Mouse (Mus musculus): ENCODE results near the gene Lhx3.

The Lhx3 gene

GRCm38 (mm10) chr2:26208126-26208789 lies at the start of gene Lhx3:
Lhx3 (minus strand) TSS chr2:26208289.
- CTCF ChIA-PET: no interaction called here

DNA sequence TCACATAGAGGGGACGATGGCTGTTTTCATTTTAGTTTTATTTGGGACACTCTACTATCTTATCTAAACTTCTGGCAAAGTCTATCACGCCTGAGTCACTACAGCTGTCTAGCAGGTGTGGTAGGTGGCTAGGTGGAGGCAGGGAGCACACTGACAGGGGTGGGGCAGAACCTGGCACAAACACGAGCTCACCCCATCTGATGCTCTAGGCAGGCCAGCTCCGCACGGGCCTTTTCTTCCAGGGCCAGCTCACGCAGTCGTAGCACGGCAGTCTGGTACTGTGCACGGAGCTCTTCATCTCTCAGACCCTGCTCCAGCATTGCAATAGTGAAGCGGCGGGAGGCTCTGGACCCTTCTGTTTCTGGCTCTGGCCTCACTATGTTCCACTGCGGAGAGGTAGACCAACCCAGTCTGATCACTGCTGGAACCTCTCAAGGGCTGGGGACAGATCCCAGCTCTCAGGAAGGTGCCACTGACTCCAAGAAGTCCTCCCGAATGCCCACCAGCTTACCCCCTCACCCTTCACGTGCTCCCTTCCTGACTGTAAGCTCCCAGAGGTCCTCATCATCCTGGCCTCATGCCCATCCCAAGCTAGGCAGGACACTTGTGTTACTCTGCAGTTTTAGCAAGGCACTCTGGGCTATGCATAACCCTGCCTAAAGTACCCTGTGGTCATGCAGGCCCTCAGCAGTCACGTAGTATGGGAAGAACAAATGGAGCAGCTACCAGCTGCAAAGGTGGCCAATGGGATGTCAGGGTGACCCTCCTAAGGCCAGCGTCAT lies 49.4 kb upstream of the Lhx3 start:
- CTCF ChIA-PET: no interaction called here

DNA sequence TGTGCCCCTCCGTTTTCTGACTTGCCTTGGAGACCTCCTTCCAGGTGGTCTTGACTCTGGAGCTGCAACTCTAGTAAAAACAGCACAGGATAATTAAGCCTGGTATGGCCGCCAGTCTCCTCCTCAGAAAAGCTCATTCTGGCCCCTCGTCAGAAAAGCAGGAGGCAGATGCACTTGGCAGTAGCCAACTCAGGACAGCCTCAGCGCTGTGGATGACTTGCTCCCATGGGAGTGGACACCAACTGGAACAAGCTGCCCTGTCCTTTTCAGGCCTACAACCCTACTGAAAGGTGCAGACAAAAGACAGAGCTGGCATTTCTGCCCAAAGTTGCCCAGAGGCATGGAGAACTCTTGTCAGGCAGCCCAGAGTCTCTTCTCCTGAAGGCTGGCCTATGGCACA lies 46.7 kb upstream of the Lhx3 start:
- CTCF ChIA-PET: no interaction called here

GRCm38 (mm10) chr2:26252514-26253206 lies 44.6 kb upstream of the Lhx3 start:
- CTCF ChIA-PET: no interaction called here

GRCm38 (mm10) chr2:26247531-26247930 lies 39.4 kb upstream of the Lhx3 start:
- CTCF ChIA-PET: no interaction called here

DNA sequence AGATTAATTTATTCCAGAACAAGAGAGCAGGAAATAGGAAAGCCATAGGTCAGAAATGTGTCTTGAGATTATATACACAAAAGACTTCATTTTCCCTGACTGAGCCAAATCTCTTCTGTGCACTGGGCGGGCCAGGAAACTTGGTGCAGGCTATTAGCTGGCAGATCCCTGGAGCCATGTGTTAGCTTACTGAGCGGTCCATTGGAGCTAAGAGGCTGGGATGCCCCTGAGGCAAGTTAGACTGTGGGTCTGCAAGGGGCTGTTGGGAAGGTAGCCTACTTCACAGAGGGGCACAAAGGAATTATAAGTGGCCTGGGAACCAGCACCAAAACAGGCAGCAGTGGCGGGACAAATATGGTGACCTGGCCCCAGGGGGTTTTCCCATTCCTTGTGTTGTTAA lies 32.8 kb upstream of the Lhx3 start:
- CTCF ChIA-PET: no interaction called here

DNA sequence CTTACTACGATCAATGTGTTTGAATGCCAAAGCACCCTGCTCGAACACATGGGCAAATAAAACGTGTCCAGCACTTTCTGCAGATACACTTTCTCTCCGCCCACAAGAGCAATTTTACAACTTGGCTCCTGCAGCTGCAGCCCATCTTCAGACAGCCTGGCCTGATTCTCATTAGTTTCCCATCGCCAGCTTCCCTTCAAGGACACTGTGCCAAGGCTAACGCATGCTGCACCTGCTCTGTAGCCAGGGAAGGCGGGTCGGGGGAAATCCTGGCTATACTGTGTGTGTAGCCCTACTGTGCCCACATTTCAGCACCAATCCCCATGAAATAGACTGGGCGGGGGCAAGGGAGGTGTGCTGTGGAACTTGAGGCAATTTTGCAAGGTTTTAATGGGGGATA lies 32.2 kb upstream of the Lhx3 start:
- CTCF ChIA-PET: no interaction called here

DNA sequence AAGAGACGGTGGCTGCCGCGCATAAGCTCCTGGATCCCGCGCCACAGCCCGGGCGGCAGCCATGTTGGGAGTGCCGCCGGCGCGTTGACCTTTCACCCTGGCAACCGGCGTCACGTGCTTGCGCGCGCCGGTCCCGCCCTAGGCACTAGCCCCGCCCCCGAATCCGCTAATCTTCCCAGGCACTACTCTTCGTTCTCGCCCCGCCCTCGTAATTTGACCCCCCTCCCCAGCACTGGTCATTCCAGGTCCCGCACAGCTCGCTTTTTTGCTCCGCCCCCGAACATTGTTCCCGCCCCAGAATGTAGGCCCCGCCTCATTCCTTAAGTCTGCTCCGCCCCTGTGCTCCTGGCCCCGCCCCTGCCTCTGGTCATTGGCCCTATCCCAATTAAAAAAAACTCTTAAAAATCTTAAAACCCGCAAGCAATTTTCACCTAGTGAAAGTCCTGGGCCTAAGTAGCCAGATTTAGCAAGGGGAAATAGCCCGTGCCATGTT lies 29.2 kb upstream of the Lhx3 start, which contains the start of gene Qsox2:
Qsox2 (minus strand) TSS at position 236 of the 493 bp plus-strand sequence.
- CTCF ChIA-PET: interaction anchor here (0.6 kb wide), 1 partner anchor 350 kb away, joined by 5 read pairs; no protein-coding TSS in a partner anchor

DNA sequence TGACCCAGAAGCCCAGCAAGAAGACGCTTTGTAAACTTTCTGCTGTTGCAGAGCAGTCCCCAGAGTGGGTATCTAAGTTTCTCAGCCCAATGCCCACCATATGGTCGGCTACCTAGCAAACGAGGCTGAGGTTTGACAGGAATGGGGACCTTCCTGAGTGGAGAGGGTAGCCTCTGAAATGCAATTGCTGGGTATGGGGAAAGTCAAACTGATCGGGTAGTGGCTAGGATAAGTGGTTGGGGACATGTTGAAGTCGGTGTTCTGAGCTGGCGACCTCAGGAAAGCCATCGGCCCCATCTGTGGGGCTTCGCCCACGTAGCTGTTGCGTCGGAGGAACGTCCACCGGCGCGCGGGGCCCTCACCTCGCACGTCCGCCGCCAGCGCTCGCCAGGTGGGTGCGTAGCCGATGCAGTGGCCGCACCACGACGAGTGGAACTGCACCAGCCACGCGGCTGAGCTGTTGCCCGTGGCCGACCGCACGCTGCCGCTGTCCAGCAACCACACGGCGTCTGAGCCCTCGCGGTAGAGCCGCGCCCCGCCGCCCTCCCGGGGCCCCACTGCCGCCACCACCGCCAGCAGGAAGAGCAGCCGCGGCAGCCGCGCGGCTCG lies 28.7 kb upstream of the Lhx3 start:
- CTCF ChIA-PET: interaction anchor here (0.6 kb wide), 1 partner anchor 349 kb away, joined by 5 read pairs; no protein-coding TSS in a partner anchor

DNA sequence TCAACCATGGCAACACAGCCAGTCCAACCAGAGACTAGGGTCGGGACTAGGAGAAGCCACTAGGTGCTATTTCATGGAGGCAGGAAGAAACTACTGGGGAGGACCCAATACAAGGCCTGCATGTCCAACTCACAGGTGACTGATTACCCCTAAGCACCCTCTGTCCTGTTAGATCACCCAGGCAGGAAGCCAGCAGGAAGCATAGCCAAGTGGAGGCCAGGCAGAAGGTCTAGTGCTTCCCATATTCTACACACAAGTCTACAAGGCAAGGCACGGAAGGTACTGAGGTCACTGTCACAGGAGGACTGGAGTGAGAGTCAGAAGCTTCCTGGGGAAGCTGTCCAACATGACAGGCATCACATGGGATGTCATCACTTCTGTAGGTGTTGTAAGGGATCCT lies 26.7 kb upstream of the Lhx3 start:
- CTCF ChIA-PET: no interaction called here

DNA sequence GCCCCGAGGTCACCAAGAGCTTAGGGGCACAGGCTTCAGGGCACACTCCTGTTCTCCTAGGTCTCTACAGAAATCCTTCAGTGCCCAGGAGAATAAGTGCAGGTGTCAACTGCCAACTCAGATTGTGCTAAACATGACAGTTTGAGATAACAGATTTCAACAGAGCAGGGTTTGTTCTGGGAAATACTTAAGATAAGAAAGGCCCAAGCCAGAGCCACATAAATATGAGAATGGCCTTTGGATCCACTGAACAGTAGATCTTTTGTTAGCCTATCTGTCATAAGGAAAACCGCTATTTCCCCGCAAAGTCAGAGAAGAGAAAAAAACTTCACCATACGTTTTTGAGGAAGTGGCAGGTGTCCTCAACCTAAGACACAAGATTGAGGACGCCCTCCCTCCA lies 26.2 kb upstream of the Lhx3 start:
- CTCF ChIA-PET: interaction anchor here (0.7 kb wide), 1 partner anchor 322 kb away, joined by 5 read pairs; no protein-coding TSS in a partner anchor

GRCm38 (mm10) chr2:26231366-26231765 lies 23.3 kb upstream of the Lhx3 start:
- CTCF ChIA-PET: no interaction called here

GRCm38 (mm10) chr2:26230253-26230652 lies 22.2 kb upstream of the Lhx3 start:
- CTCF ChIA-PET: no interaction called here

GRCm38 (mm10) chr2:26227788-26228187 lies 19.7 kb upstream of the Lhx3 start:
- CTCF ChIA-PET: no interaction called here

- CTCF ChIA-PET: no interaction called here
Observed at GRCm38 (mm10) chr2:26225242-26225641, 17.2 kb upstream of the Lhx3 start.

- CTCF ChIA-PET: no interaction called here
Observed at GRCm38 (mm10) chr2:26223961-26224360, 15.9 kb upstream of the Lhx3 start.

DNA sequence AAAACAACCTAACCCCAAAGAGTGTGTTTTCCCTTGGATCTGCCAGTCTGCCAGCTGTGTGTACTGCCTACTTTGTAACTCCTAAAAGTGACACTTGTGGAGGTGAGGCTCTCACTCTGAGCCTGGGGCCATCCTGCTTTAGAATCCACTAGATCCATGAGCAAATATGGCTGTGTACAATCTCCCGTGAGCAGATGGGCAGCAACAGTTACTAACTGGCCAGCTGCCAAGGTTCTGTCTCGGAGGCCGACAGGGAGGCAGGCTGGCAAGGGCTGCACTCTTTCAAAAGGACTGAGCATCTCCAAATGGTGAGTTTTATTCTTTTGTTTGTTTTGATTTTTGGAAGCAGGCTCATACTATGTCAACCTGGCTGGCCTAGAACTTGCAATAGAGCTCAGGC lies 6.4 kb upstream of the Lhx3 start:
- CTCF ChIA-PET: no interaction called here

DNA sequence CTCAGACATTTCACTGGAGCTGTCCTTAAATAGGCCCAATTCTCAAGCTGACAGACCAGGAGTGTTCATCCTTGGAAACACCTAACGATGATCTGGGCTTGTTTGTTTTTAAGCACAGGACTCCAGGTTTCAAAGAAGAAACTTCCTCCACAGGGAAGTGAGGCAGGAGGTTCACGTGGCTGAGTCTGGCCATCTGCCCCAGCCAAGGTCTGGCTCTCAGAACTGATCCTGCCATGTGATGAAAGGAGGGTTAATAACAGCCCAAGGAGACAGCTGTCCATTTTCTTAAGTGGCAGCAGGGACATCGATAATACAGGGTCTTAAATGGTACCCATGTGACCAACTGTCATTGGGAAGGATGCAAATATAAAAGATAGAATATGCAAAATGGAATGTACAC lies 1.5 kb upstream of the Lhx3 start:
- CTCF ChIA-PET: no interaction called here

GRCm38 (mm10) chr2:26207559-26207958 lies 530 bp downstream of the Lhx3 start:
- CTCF ChIA-PET: no interaction called here

- CTCF ChIA-PET: no interaction called here
Observed at GRCm38 (mm10) chr2:26205761-26206160, 2.3 kb downstream of the Lhx3 start.

DNA sequence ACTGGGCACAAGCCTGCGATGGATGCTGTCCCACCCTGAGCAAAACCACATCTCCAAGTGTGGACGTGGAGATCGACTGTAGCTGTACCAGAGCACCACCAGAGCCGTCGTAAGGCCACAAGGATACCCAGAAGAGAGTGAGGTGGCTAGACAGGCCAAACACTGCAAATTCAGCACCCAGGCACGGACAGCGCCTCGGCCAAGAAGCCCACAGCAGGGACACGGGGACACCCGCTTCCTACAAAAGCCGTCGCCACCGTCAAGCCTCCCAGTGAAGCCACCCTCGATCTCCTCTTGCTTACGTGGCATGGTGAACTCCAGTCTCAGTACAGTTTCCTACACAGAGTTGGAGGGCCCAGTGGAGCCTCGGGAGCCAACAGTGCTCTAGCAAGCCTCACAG lies 3.0 kb downstream of the Lhx3 start:
- CTCF ChIA-PET: no interaction called here

- CTCF ChIA-PET: no interaction called here
Observed at GRCm38 (mm10) chr2:26202849-26203475, 5.1 kb downstream of the Lhx3 start.
